Comparison of ENCODE assay signal across 15 mouse cellular contexts in genomic region chr11:57790866-57791535, GRCm38 (mm10). TPM values are rescaled to one million over a fixed set of nuclear protein-coding genes. Genes with fewer than 3 reads are reported as not detected.
DNase-seq lines count a peak whose midpoint lies in the region; ATAC-seq and TF ChIP-seq lines count a peak whose summit lies in the region.
"Had no signal": no experiment of that assay in that cellular context is flagged by ENCODE, and none has a peak within 500 bp of the region (broad histone marks: within the 10 kb centered on the region; RNA-seq: fewer than 3 reads in every experiment).

No protein-coding gene starts in this region.

- no peak for TF ChIP-seq EP300 in liver, postnatal 0 days (IDR thresholded peaks at IDR 0.05; ENCODE audit: low read depth)
- TF ChIP-seq EP300 in MEL (IDR thresholded peaks at IDR 0.05; ENCODE audit: low read depth in 1 of 2, low read length in 2 of 2) = no peak

- DNase-seq in liver (peak; percentile 38), MEL (ENCODE audit: low read depth, low spot score) (no peak)
- DNase-seq in liver, postnatal 0 days = no peak
- DNase-seq in cerebellum, adult 8-10 months = no peak
- no peak for DNase-seq in urinary bladder, postnatal 4 days (ENCODE audit: low spot score in 2 of 2)
- DNase-seq: cerebellum, postnatal 10 days; kidney, adult 11 months; lung, postnatal 10 days; spleen, adult 18-20 months had no signal

- H3K9me3 ChIP-seq in liver, postnatal 0 days (ENCODE audit: low read length) = no peaks in the 10 kb centered on the region
- H3K9me3 ChIP-seq in MEL (replicated peaks; ENCODE audit: insufficient read depth, low read length) = no peaks in the 10 kb centered on the region
- no peaks in the 10 kb centered on the region for H3K9me3 ChIP-seq in intestine, embryonic 16.5 days (ENCODE audit: control insufficient read depth, low read length)
- no peaks in the 10 kb centered on the region for H3K9me3 ChIP-seq in stomach, embryonic 16.5 days (replicated peaks; ENCODE audit: control insufficient read depth, low read length)
- H3K9me3 ChIP-seq: embryonic facial prominence, embryonic 15.5 days had no signal

- no peaks in the 10 kb centered on the region for H3K4me1 ChIP-seq in liver, postnatal 0 days (ENCODE audit: insufficient read depth)
- H3K4me1 ChIP-seq in MEL (ENCODE audit: control insufficient read depth in 1 of 2, insufficient read depth in 2 of 2, low read length in 2 of 2) = no peaks in the 10 kb centered on the region
- H3K4me1 ChIP-seq in intestine, embryonic 16.5 days (ENCODE audit: control insufficient read depth, insufficient read depth, low read length) = no peaks in the 10 kb centered on the region
- no peaks in the 10 kb centered on the region for H3K4me1 ChIP-seq in stomach, embryonic 16.5 days (ENCODE audit: control insufficient read depth, insufficient read depth, low read length)

- no peak for TF ChIP-seq RAD21 in MEL (IDR thresholded peaks at IDR 0.05; ENCODE audit: low read depth, low read length)

- no peak for ATAC-seq in liver, postnatal 0 days
- ATAC-seq in intestine, embryonic 16.5 days = 0 out of 2 replicates have a peak, but pooled peaks have one; percentile 18
- ATAC-seq in stomach, embryonic 16.5 days (ENCODE audit: insufficient read depth, low FRiP score) = no peak

- 26% methylated on average over 21 of the region's 21 CpGs for WGBS in liver, postnatal 0 days (ENCODE audit: insufficient replicate concordance)
- 27% methylated on average over 21 of the region's 21 CpGs for WGBS in intestine, embryonic 16.5 days
- WGBS in stomach, embryonic 16.5 days = 36% methylated on average over 21 of the region's 21 CpGs

- H3K27me3 ChIP-seq in liver, postnatal 0 days (ENCODE audit: insufficient read depth, low read length) = no peaks in the 10 kb centered on the region
- peaks cover 0 to 2% of the 10 kb centered on the region in 2 experiments; a peak in 1 of 4 replicates for H3K27me3 ChIP-seq in MEL (ENCODE audit: control insufficient read depth in 1 of 2, insufficient read depth in 2 of 2, low read length in 2 of 2)
- no peaks in the 10 kb centered on the region for H3K27me3 ChIP-seq in intestine, embryonic 16.5 days (replicated peaks; ENCODE audit: control insufficient read depth, insufficient read depth, low read length)
- H3K27me3 ChIP-seq in stomach, embryonic 16.5 days (ENCODE audit: control insufficient read depth, insufficient read depth, low read length) = no peaks in the 10 kb centered on the region
- H3K27me3 ChIP-seq: embryonic facial prominence, embryonic 15.5 days had no signal

- no peaks in the 10 kb centered on the region for H3K79me2 ChIP-seq in MEL (ENCODE audit: control insufficient read depth, insufficient read depth, low read length, poor library complexity)

- TF ChIP-seq POLR2A in MEL (IDR thresholded peaks at IDR 0.05; ENCODE audit: control insufficient read depth in 1 of 2, insufficient read depth in 1 of 2, low read depth in 1 of 2, low read length in 2 of 2, poor library complexity in 1 of 2) = no peak

- H3K27ac ChIP-seq in liver, postnatal 0 days (ENCODE audit: low read depth) = no peak overlapping the region
- H3K27ac ChIP-seq in MEL (ENCODE audit: control insufficient read depth, low read depth, low read length) = no peak overlapping the region
- H3K27ac ChIP-seq in intestine, embryonic 16.5 days (ENCODE audit: low read length) = no peak overlapping the region
- H3K27ac ChIP-seq in stomach, embryonic 16.5 days (ENCODE audit: low read length) = no peak overlapping the region
- H3K27ac ChIP-seq: embryonic facial prominence, embryonic 15.5 days had no signal

- TF ChIP-seq CTCF in liver, postnatal 0 days (IDR thresholded peaks at IDR 0.05; ENCODE audit: low read depth) = no peak
- TF ChIP-seq CTCF in MEL (IDR thresholded peaks at IDR 0.05 in 2 of 3, conservative IDR thresholded peaks at IDR 0.05 in 1 of 3; ENCODE audit: control insufficient read depth in 1 of 3, insufficient read depth in 1 of 3, low read depth in 2 of 3, low read length in 3 of 3, poor library complexity in 1 of 3, severe bottlenecking in 1 of 3) = no peak

- H3K36me3 ChIP-seq in liver, postnatal 0 days (replicated peaks; ENCODE audit: insufficient read depth, low read length) = no peaks in the 10 kb centered on the region
- H3K36me3 ChIP-seq in MEL (ENCODE audit: control insufficient read depth in 1 of 2, insufficient read depth in 2 of 2, low read length in 2 of 2) = no peaks in the 10 kb centered on the region
- no peaks in the 10 kb centered on the region for H3K36me3 ChIP-seq in intestine, embryonic 16.5 days (ENCODE audit: control insufficient read depth, insufficient read depth, low read length)
- H3K36me3 ChIP-seq in stomach, embryonic 16.5 days (ENCODE audit: control insufficient read depth, insufficient read depth, low read length) = no peaks in the 10 kb centered on the region
- H3K36me3 ChIP-seq: embryonic facial prominence, embryonic 15.5 days had no signal

- no peak overlapping the region for H3K4me2 ChIP-seq in liver, postnatal 0 days (ENCODE audit: low read depth, low read length)
- H3K4me2 ChIP-seq in intestine, embryonic 16.5 days (ENCODE audit: low read depth, low read length) = peak overlapping the region; percentile 47
- peak overlapping the region; percentile 24; the same call in 1 of the 2 replicates for H3K4me2 ChIP-seq in stomach, embryonic 16.5 days (ENCODE audit: low read depth, low read length)
- H3K4me2 ChIP-seq: embryonic facial prominence, embryonic 15.5 days had no signal

- no peak overlapping the region for H3K4me3 ChIP-seq in liver, postnatal 0 days (ENCODE audit: low read depth, low read length)
- no peak overlapping the region for H3K4me3 ChIP-seq in MEL (ENCODE audit: control insufficient read depth in 1 of 2, insufficient read depth in 1 of 2, low read depth in 2 of 2, low read length in 2 of 2)
- no peak overlapping the region for H3K4me3 ChIP-seq in intestine, embryonic 16.5 days (ENCODE audit: low read length)
- H3K4me3 ChIP-seq in stomach, embryonic 16.5 days (replicated peaks; ENCODE audit: low read length) = no peak overlapping the region
- H3K4me3 ChIP-seq: embryonic facial prominence, embryonic 15.5 days; myocyte had no signal

- H3K9ac ChIP-seq in liver, postnatal 0 days (replicated peaks) = no peak overlapping the region
- no peak overlapping the region for H3K9ac ChIP-seq in MEL (ENCODE audit: control insufficient read depth, low read depth, low read length, poor library complexity, severe bottlenecking)
- H3K9ac ChIP-seq in intestine, embryonic 16.5 days (ENCODE audit: low read depth, low read length) = no peak overlapping the region
- no peak overlapping the region for H3K9ac ChIP-seq in stomach, embryonic 16.5 days (ENCODE audit: low read length)
- H3K9ac ChIP-seq: embryonic facial prominence, embryonic 15.5 days had no signal

TF ChIP-seq in MEL, 35 proteins besides CTCF, POLR2A, EP300 and RAD21:
- TF ChIP-seq RCOR1 (IDR thresholded peaks at IDR 0.05; ENCODE audit: low read depth, low read length) = no peak
- peak; percentile 58; the same call in 1 of the 2 replicates for TF ChIP-seq MAFK (IDR thresholded peaks at IDR 0.05; ENCODE audit: borderline replicate concordance, low read depth, low read length)

RNA-seq across cellular contexts. Expression of gene Sap30l, which starts 10.4 kb away (rescaled TPM):
- 5.8 and 7.1 TPM in 2 replicates for polyA plus RNA-seq in liver, postnatal 0 days (2015; fragmentation: Nextera tagmentation; extraction: Ambion mirVana)
- total RNA-seq in MEL (2012; rRNA removed) = 40.2 and 40.6 TPM in 2 replicates
- polyA plus RNA-seq in MEL (2012; ENCODE audit: insufficient read depth in 1 of 2, insufficient read length in 2 of 2, low read depth in 1 of 2, low replicate concordance in 2 of 2, missing spikeins in 1 of 2) = 10 to 100 TPM in 1 of 2 experiments, not detected in 1; 52.5 TPM
- 5.9 and 6.7 TPM in 2 replicates for polyA plus RNA-seq in intestine, embryonic 16.5 days (2015; fragmentation: Nextera tagmentation; extraction: Ambion mirVana)
- polyA plus RNA-seq in stomach, embryonic 16.5 days (2015; fragmentation: Nextera tagmentation; extraction: Ambion mirVana) = 5.9 and 6.6 TPM in 2 replicates

RNA-seq across cellular contexts. Expression of gene Hand1, which starts 41.6 kb away (rescaled TPM):
- 0.07 TPM in 1 of 2 replicates, not detected in the other for polyA plus RNA-seq in liver, postnatal 0 days (2015; fragmentation: Nextera tagmentation; extraction: Ambion mirVana)
- total RNA-seq in MEL (2012; rRNA removed) = not detected in 2 replicates
- polyA plus RNA-seq in MEL (2012; ENCODE audit: insufficient read depth in 1 of 2, insufficient read length in 2 of 2, low read depth in 1 of 2, low replicate concordance in 2 of 2, missing spikeins in 1 of 2) = not detected
- 22.0 and 23.0 TPM in 2 replicates for polyA plus RNA-seq in intestine, embryonic 16.5 days (2015; fragmentation: Nextera tagmentation; extraction: Ambion mirVana)
- polyA plus RNA-seq in stomach, embryonic 16.5 days (2015; fragmentation: Nextera tagmentation; extraction: Ambion mirVana) = 1.0 and 1.4 TPM in 2 replicates
- total RNA-seq: layer of hippocampus, adult 18-20 months; left cerebral cortex, postnatal 14 days had no signal
- polyA plus RNA-seq: myocyte had no signal
